Mouse (Mus musculus) layer of hippocampus, adult 9-10 months (tissue): Measurements from ENCODE around the gene Ffar3.
"Not testable (repeated sequence)": the region's sequence is repeated elsewhere in the genome, so short reads cannot be mapped to it uniquely, and the experiment has no call there.

Source experiments
- DNase-seq: peaks from one replicate; pipeline ENCODE4 v3.0.0; 2022; ENCODE audit warnings: low spot score

Ffar3 gene

GRCm38 (mm10) chr7:30844676-30845297 is 11.2 kb downstream of the Ffar3 start:
- DNase-seq = no peak

GRCm38 (mm10) chr7:30842092-30842491 is 13.9 kb downstream of the Ffar3 start:
- no peak for DNase-seq

- DNase-seq = no peak
Observed at GRCm38 (mm10) chr7:30841379-30841778, 14.6 kb downstream of the Ffar3 start.

- no peak for DNase-seq
Observed at GRCm38 (mm10) chr7:30840306-30840705, 15.7 kb downstream of the Ffar3 start.

GRCm38 (mm10) chr7:30837277-30837676 is 18.7 kb downstream of the Ffar3 start:
- DNase-seq = no peak

- DNase-seq = not testable (repeated sequence)
Observed at GRCm38 (mm10) chr7:30832684-30833083, 23.3 kb downstream of the Ffar3 start.

GRCm38 (mm10) chr7:30832261-30832660 is 23.7 kb downstream of the Ffar3 start:
- DNase-seq = no peak

- DNase-seq = no peak
Observed at GRCm38 (mm10) chr7:30829428-30829827, 26.6 kb downstream of the Ffar3 start.

- DNase-seq = not testable (repeated sequence)
Observed at GRCm38 (mm10) chr7:30828871-30829270, 27.1 kb downstream of the Ffar3 start.

- no peak for DNase-seq
Observed at GRCm38 (mm10) chr7:30826660-30827059, 29.3 kb downstream of the Ffar3 start.

GRCm38 (mm10) chr7:30824306-30824705 is 31.7 kb downstream of the Ffar3 start:
- no peak for DNase-seq

GRCm38 (mm10) chr7:30823675-30824074 is 32.3 kb downstream of the Ffar3 start, which contains the start of gene Ffar2:
Ffar2 (minus strand) TSS chr7:30823775.
- no peak for DNase-seq

- DNase-seq = no peak
Observed at GRCm38 (mm10) chr7:30821532-30821931, 34.4 kb downstream of the Ffar3 start.

GRCm38 (mm10) chr7:30820854-30821445 is 35.0 kb downstream of the Ffar3 start:
- no peak for DNase-seq

GRCm38 (mm10) chr7:30820131-30820530 is 35.8 kb downstream of the Ffar3 start:
- no peak for DNase-seq

- DNase-seq = peak; percentile 11
Observed at GRCm38 (mm10) chr7:30812291-30812807, 43.6 kb downstream of the Ffar3 start.

- DNase-seq = no peak
Observed at GRCm38 (mm10) chr7:30811757-30812290, 44.2 kb downstream of the Ffar3 start.

GRCm38 (mm10) chr7:30810319-30810718 is 45.7 kb downstream of the Ffar3 start:
- DNase-seq = no peak

- DNase-seq = no peak
Observed at GRCm38 (mm10) chr7:30805924-30806323, 50.1 kb downstream of the Ffar3 start.
